Mouse (Mus musculus): ENCODE results near the gene Sept9. TPM values are rescaled to one million over a fixed set of nuclear protein-coding genes. Genes with fewer than 3 reads are reported as not detected.

Gene Sept9
- total RNA-seq, 2 experiments from 2014 or later, result 94.9 to 103 TPM

GRCm38 (mm10) chr11:117242339-117243084, 43.1 kb downstream of the Sept9 start:
- intact Hi-C loops (cut with DNase I), result loop anchor here (10.0 kb wide), 1 partner anchor 582 kb away; the partner anchor contains the start of genes Afmid and Tk1
- no peak for DNase-seq

DNA sequence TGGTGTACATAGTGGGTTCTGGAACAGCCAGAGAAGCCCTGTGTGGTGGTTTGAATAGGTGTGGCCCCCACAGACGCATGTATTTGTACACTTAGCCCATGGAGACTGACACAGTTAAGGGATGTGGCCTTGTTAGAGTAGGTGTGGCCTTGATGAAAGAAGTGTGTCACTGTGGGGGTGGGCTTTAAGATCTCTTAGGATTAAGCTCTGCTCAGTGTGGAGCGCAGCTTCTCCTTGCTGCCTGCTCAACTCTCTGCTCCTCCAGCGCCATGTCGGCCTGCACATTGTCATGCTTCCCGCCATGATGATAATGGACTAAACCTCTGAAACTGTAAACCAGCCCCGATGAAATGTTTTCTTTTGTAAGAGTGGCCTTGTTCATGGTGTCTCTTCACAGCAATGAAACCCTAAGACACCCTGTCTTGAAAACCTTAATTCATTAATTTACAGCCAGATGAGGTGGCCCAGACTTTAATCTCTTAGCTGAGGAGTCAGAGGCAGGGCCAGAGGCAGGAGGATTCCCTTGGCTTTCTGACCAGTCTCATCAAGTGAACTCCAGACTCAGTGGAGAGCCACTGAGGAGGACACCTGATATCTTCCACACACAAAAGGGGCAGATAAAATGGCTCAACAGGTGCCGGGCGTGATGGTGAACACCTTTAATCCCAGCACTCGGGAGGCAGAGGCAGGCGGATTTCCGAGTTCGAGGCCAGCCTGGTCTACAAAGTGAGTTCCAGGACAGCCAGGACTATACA, 44.3 kb downstream of the Sept9 start:
- no peak for DNase-seq
- intact Hi-C loops (cut with DNase I), result loop anchor here (10.0 kb wide), 1 partner anchor 581 kb away; the partner anchor contains the start of genes Afmid and Tk1

DNA sequence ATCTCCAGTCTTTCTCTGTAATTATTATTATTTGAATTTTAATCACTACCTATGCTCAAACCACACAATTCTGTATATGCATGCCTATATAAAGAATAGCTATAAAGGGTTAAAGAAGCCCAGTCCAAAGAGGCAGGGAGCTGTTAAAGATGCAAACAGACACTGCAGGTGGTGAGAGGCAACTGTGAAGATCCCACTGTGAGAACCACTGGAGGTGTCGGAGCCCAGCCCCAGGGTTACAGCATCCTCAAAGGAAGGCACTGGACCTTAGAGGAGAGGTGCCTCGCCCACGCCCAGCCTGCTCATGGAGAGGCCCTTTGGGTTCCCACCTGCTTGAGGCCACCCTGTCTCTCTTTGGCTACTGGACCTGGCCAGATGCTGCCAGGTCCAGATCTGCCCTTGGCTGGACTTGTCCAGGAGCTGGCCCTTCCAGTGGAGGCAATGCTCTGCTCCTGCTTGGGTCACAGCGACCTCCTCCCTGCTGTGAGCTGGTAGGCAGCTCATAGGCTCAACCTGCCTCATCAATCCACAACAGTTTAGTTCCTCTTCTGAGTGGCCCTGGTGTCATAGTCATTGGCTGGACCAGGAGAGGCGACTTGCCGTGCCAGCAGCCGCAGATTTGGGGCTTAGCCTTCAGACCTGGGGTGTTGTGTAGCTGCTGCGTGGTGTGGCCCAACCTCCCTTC, 45.7 kb downstream of the Sept9 start:
- DNase-seq, result no peak
- intact Hi-C loops (cut with DNase I), result loop anchor here (10.0 kb wide), 1 partner anchor 580 kb away; the partner anchor contains the start of genes Afmid and Tk1

GRCm38 (mm10) chr11:117245846-117246245, 46.4 kb downstream of the Sept9 start:
- DNase-seq, result no peak
- intact Hi-C loops (cut with DNase I), result loop anchor here (10.0 kb wide), 1 partner anchor 579 kb away; the partner anchor contains the start of genes Afmid and Tk1

DNA sequence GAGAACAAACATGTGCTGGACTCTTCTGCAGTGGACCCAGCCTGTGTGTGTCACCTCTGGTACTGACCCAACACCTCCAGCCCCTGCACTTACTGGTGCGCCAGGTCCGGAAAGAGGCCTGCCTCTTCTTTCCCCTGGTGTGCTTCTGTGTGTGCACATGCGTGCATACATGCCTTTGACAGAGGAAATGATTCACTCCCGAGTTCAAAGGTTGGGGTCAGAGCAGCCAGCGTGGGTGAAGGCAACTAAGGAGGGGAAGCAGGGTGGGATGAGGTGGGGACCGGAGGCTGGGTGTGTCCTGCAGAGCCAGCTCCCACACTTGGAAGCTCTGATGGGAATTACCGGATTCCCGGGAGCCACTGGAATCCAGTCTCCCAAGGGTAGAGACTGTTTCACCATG, 46.8 kb downstream of the Sept9 start:
- no peak for DNase-seq
- intact Hi-C loops (cut with DNase I), result loop anchor here (10.0 kb wide), 1 partner anchor 579 kb away; the partner anchor contains the start of genes Afmid and Tk1

- intact Hi-C loops (cut with DNase I), result loop anchor here (10.0 kb wide), 1 partner anchor 578 kb away; the partner anchor contains the start of genes Afmid and Tk1
- DNase-seq, result no peak
Observed at GRCm38 (mm10) chr11:117246981-117247431, 47.5 kb downstream of the Sept9 start.

- intact Hi-C loops (cut with DNase I), result loop anchor here (10.0 kb wide), 1 partner anchor 577 kb away; the partner anchor contains the start of genes Afmid and Tk1
- no peak for DNase-seq
Observed at GRCm38 (mm10) chr11:117247541-117247940, 48.1 kb downstream of the Sept9 start.

DNA sequence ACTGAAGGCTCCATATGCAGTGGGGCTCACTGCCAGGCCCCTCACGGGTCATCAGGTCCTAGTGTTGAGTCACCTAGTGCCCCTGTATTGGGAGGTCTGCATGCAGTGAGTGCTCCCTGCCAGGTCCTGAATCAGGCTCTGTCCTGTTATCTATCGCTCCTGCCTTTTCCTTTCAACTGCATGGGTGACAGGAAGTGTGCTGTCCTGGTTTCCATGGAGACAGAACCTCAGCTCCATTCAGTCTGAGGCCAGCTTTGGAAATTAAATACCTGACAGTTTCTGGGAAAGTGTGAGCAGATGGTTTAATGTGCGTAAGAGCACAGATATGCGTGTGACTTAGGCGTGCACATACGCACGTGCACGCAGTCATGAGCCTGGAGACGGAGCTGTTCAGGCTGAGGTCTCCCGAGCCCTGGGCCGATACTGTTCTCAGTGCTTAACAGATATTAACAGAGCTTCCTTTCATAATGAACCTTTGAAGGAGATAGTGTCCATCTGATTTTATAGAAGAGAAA, 49.3 kb downstream of the Sept9 start:
- DNase-seq, result peak; percentile 50
- intact Hi-C loops (cut with DNase I), result loop anchor here (10.0 kb wide), 1 partner anchor 576 kb away; the partner anchor contains the start of genes Afmid and Tk1

GRCm38 (mm10) chr11:117249282-117249984, 50.0 kb downstream of the Sept9 start:
- intact Hi-C loops (cut with DNase I), result loop anchor here (10.0 kb wide), 1 partner anchor 575 kb away; the partner anchor contains the start of genes Afmid and Tk1
- peak; percentile 76 for DNase-seq

- no peak for DNase-seq
- intact Hi-C loops (cut with DNase I), result loop anchor here (10.0 kb wide), 1 partner anchor 575 kb away; the partner anchor contains the start of genes Afmid and Tk1
Observed at GRCm38 (mm10) chr11:117249985-117250928, 50.8 kb downstream of the Sept9 start.

GRCm38 (mm10) chr11:117251755-117252154, 52.3 kb downstream of the Sept9 start:
- DNase-seq, result no peak

GRCm38 (mm10) chr11:117252846-117253245, 53.4 kb downstream of the Sept9 start:
- DNase-seq, result no peak
- intact Hi-C loops (cut with DNase I), result no loop called here

More at GRCm38 (mm10) chr11:117251755-117252154, 52.3 kb downstream of the Sept9 start:
- intact Hi-C loops (cut with DNase I), result no loop called here

- intact Hi-C loops (cut with DNase I), result no loop called here
- peak; percentile 65 for DNase-seq
Observed at GRCm38 (mm10) chr11:117254161-117255107, 55.0 kb downstream of the Sept9 start.

GRCm38 (mm10) chr11:117255108-117255489, 55.6 kb downstream of the Sept9 start:
- intact Hi-C loops (cut with DNase I), result no loop called here

GRCm38 (mm10) chr11:117256088-117256487, 56.6 kb downstream of the Sept9 start:
- DNase-seq, result no peak
- intact Hi-C loops (cut with DNase I), result no loop called here

More at GRCm38 (mm10) chr11:117255108-117255489, 55.6 kb downstream of the Sept9 start:
- no peak for DNase-seq

- intact Hi-C loops (cut with DNase I), result no loop called here
- DNase-seq, result no peak
Observed at GRCm38 (mm10) chr11:117256840-117257239, 57.4 kb downstream of the Sept9 start.

DNA sequence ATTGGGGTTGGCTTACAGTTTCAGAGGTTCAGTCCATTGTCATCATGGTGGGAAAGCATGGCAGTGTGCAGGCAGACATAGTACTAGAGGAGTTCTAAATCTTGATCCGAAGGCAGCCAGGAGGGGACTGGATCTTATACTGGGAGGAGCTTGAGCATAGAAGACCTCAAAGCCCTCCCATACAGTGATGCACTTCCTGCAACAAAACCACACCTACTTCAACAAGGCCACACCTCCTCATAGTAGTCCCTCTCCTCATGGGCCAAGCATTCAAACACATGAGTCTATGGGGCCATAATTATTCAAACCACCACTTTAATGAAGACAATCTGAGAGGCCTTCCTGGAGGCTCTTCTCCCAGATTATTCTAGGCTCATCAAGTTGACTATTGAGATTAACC, 57.8 kb downstream of the Sept9 start:
- intact Hi-C loops (cut with DNase I), result no loop called here
- no peak for DNase-seq
